Mouse (Mus musculus): ENCODE data around the gene Atg2b.

Atg2b gene

DNA sequence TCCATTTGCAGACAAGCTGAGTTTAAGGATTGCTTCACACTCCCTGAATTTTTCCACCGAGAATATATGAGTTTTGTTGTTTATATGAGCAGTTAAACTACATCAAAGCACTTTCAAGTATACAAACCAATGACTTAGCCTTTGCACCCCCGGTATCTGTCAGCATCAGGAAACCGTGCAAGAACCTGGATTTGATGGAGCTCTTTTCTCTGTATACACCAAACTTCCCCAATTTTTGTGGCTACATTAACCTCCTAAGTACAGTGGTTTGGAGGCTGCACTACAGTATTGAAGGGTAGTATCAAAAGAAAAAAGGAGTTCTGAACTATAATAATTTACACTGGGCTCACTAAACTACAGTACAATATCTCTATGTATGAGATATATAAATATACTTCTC is 6.2 kb downstream of the Atg2b start:
- DNase-seq = no peak

DNA sequence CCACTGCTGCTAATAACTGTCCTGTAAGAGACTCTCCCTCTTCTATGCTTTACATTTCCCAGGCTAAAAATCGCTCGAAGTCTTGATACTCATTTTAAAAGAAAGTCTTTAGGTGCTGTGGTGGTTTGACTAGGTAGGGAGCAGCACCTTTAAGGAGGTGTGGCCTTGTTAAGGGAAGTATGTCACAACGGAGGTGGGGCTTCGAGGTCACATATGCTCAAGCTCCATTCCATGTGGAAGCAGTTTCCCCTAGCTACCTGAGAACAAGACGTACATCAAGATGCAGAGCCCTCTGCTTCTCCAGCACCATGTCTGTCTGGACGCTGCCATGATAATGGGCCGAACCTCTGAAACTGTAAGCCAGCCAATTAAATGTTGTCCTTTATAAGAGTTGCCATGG is 6.8 kb downstream of the Atg2b start:
- no peak for DNase-seq

DNA sequence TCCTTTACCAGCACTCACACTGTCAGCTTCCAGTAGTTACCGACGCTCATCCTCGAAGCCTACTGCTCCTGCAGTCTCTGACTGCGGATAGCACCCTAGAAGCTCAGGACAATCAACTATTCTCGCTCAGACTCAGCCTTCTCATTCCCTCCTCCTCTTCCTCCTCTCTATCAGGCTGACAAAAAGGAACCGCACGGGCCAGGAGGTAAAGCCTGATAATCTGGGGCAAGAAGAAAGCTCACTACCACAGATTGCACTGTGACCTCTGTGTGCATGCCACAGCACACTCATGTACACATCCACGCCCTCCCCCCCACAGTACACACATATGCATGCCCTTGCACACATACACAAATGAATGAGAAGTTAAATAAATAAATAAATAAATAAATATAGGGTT is 8.7 kb downstream of the Atg2b start:
- peak; percentile 9 for DNase-seq

DNA sequence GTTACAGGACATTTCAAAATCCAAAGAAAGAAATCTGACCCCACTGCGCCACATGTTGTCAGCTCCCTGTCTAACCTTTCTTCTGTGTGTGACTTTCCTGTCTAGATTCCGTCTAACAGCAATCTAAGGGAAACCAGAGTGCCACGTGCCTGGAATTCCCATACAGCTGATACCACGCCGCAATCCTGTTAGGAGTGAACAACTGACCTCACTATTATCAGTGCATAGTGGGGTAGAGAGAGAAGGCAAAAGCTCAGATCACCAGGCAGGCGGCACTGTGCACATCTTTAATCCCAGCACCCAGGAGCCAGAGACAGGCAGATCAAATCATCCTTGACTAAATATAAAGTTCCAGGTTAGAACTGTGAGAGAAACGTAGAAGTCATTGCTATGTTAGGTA is 29.2 kb downstream of the Atg2b start:
- no peak for DNase-seq

DNA sequence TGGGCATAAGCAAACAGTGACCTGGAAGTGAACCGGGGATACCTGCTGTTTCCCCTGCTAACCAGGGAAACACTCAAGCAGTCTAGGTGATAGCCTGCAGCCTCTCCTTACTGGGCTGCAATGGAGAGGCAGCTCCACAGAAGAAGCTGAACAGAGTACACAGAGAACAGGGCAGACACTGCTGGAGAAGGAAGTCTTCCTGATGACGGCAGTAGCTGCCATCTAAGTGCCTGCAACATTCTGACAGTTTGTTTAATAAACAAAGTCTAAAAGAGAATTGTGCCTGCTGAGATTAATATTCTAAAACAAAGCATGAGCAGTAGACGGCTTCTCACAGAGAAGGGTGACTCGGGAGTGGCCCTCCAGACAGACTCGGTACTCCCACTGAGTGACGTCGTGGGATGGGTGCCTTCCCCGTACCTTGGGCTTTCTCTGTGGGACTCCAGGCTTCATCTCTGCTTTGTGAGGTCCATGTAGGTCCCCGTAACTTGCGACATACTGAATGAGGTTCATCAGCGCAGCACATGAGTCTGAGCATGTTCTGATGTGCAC is 42.2 kb downstream of the Atg2b start:
- no peak for DNase-seq

DNA sequence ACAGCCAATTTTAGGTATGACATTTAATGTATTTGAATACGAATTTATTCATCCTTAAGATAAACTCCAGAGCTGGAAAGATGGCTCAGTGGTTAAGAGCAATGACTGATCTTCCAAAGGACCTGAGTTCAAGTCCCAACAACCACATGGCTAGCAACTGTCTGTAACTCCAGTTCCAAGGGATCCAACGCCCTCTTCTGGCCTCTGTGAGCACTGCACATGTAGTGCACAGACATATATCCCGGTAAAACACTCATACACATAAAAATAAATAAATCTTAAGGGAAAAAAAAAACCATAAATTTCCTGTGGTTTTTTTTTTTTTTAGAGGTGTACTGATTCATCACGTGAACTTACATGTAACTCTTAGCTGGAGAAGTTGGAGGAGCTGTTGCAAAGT is 47.5 kb downstream of the Atg2b start:
- no peak for DNase-seq

DNA sequence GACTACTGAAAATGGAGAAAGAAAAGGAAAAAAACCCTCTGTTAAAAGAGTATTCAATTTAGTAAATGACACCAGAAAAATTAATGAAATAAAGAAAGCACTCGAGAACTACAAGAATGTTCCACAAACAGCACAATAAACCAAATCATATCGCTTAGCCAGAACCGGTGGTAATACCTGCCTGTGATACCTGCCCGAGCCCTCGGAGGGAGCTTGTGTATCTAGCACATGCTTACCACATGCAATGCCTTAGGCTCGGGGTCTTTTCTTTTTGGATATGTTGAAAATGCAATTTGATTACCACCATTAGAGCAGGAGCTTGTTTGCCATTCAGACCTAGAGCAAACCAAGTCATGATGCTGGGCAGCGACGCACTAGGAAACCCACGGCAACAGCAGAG is 48.5 kb downstream of the Atg2b start:
- DNase-seq = no peak

DNA sequence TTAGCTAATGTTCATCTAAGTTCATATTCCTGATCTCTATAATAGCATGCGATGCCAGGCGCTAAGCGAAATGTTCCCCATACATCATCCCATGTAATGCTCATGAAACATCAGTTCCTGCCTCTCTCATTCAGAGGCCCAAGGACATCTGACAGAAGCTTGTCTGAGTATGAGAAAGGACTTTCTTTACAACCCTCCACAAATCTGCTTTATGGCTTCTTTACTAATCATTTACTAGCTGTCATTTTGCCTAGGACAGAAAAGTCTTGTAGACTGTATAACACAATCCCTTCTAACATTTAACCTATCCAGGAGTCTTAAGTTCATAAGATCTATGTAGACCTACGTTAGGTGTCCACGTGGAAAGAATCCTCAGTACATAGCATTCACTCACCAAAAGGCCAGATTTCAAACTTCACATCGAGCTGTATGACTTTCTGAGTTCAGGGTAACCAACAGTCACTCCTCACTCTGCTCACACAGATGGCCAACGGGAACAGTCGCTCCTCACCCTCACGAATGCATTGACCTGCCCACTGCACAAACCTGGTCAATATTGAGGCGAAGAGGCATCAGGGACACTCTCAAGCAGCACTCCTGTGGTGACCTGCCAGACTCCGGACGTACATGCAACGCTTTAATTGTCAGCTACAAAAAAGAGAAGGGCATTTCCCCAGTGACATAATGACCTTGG is 50.5 kb downstream of the Atg2b start:
- no peak for DNase-seq

DNA sequence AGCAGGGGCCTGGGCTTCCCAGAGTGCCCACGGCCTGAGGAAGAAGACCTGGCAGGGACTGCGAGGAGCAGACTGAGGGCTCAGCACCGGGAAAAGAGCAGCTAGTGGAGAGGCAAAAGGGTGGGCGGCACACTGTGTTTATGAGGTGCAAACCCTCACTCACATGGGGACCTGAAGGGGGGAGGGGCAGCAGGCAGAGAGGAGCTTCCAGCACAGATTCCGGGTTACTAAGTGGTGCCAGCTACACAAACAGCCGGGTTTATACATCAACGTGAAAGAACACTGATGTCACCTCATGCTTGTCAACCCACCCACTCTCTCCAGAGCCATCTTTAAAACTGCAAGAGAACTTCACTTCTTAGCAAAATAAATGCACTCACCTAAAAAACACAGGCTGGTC is 59.2 kb downstream of the Atg2b start:
- DNase-seq = no peak

DNA sequence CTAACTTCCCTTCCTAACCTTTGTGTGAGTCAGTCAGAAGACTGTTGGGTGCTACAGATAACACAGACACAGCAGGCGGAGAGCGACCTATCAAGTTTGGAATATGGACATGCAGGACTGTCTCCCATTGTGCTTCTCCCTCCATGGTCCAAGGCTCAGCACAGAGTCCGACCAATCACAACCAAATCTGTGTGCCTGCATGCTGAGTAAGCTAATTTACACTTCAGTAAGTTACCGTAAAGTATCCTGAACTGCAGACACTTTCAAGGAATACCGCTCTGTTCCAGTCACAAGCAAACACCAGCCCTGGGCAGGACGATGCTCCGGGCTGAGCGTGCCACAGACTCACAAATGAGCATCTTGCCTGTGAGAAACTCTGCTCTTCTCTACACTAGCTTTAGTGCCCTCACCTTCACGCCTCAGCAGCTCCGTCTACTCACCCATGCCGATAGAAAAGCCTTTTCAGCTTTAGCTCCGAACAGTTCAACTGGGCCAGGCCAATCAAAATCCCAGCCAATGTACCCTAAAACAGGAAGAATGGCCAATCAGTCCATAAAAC is 62.0 kb downstream of the Atg2b start:
- no peak for DNase-seq

DNA sequence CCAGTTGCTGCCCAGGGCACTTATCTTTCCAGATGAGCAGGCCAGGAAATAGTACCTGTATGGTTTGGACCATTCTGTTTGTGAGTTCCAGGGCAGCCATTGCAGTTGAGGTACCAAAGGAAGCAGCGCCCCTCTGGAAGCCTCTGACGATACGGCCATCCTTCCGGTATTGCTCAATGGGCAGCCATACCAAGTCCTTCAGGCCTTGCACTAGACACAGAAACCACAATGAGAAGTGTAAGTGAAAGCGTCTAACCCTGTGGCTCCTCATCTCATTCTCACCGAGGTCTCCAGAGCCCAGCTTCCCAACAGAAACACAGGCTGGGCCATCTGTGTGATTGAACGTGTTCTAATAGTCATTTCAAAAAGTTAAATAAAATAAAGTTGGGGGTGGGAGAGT is 63.0 kb downstream of the Atg2b start:
- no peak for DNase-seq

DNA sequence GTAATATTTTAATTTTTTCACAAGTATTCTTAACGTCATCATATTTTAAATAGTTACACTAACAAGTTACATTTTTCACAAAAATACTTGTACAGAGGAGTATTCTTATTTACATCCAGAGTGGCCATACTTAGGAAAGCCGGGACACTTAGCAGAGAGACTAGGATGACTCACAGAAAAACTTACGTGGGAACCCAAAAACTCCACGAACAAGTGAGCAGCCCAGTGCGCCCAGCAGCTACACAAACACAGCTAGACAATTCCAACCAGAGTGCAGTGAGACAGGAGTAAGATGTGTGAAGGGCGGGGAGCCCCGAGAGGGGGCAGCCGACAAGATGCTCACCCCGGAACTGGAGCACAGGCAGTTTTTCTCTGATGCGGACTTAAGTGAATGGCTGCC is 71.5 kb downstream of the Atg2b start:
- DNase-seq = no peak

DNA sequence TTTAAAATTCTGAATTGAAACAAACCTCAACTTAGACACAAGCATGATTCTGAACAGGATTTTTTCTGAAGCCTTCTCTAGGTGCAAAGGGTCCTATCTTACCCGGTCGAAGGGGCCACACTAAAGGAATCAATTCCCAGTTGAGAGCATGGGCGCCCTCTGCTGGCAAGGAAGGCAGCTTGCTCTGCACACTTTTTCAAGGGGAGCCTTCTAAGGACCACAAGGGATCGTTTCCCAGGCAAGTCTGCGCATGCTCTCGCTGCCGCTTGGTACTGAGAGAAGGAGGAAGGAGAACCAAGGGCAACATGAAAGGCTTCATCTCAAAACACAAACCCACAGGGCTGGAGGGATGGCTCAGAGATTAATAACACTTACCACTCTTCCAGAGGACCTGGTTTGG is 73.3 kb downstream of the Atg2b start:
- peak; percentile 76 for DNase-seq

DNA sequence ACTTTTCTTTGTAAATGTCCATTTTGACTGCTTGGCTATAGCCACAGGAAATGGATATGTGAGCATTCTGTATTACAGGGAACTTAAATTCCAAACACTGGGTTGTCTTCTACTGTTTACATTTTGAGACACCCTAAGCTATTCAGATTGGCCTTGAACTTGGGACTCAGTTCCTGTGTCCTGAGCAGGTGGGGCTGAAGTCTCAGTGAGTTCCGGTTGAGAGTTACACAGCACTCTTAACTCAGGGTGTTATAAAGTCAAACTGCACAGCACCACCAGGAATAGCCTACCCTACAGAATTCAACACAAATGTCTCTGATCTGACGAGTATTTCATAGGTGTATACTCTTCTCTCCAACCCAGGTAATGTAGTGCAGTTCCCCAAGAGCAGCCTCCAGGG is 74.0 kb downstream of the Atg2b start:
- DNase-seq = no peak

DNA sequence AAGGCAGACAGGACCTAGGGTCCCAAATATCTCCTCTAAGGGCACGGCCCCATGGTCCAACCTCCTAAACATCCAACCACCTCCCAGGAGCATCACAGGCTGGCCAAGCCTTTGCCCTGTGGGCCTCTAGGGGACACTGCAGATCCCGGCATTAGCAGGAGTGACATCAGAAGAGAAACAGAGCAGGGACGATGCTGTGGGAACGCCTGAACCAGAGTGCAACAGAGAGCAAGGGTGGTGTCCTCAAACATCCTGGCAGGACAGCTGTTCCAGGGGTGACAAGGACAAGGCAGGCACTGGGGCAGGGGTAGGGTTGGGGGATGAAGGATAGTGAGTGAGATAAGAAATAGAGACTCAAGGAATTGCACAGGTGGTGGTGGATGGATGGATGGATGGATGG is 78.1 kb downstream of the Atg2b start:
- no peak for DNase-seq

DNA sequence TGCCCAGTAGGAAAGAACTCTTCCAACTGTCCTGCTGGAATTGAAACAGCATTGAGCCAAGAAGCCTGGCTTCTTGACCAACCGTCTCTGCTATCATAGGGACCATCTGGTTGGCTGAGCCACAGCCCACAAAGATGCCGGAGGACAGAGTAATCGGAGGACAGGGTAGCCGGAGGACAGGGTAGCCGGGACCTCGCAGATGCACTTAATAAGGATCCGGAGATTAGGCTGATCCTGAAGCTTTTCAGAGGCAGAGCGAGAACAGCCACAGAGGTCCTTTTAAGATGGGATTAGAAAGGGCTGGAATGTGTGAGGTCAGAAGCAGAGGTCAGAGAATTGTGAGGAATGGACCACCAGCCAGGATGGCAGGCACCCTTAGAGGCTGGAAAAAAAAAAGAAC is 79.8 kb downstream of the Atg2b start:
- DNase-seq = no peak

DNA sequence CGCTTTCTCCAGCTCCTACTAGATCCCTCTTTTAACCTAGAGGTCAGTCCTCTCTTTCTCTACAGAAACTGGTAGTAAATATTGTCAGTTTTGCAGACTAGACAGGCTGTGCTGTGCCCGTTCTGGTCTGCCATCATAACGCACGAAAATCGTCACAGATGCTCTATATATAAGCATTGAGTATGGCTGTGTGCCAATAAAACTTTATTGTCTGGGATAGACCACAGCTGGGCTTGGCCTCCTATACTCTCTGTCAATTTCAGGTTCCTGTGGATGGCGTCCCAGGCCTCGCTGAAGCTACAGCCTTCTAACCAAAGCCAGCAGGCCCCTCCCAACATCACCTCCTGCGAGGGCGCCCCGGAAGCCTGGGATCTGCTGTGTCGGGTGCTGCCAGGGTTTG is 81.1 kb downstream of the Atg2b start:
- no peak for DNase-seq

DNA sequence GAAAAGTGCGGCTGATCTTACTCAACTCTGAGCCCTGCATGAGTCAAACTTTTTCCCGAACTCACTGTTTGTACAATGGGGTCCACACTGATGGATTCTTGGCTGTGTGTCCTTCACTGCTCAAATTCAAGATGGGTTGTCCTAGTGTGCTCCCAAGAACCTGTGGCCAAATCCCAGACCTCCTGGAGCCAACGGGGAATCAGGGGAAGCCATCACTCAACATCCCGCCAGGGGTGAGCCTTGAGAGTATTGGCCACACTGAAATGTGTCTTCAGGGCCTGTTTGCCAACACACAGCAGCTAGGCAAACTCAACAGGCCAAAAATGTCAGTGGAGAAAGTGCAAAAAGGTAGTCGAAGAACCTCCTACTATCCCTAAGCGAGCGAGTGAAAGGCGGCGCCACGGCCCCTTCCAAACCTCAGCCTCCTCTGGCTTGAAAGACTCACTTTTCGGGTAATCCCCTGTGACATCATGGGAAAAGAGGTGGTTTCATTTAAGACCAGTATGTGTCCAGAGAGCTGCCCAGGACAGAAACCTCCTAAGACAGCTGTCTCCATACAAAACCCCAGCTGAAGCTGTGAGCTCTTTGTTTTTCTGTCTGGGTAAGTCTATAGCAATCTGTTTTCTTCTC is 82.3 kb downstream of the Atg2b start, which contains the start of gene Bdkrb1:
Gene Bdkrb1, plus strand, starts transcription at position 505 of the 630 bp plus-strand sequence.
- DNase-seq = no peak

DNA sequence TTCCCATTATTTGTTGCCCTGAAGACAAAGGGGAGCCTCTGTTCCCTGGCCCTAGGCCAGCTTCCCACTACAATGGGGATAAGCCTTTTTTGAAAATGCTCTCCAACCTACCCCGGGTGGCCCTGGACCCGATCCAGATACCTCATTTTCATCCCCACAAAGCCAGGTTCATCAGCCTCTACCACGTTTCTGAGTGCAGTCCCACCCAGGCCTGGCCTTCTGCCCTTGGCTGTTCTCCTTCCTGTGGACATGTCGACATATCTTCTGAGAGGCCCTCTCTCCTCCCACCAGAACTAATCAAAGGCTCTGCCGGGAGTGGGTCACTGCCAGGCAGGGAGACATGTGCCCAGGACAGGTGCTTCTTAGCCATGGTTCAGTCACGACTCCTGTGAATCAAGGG is 83.4 kb downstream of the Atg2b start:
- no peak for DNase-seq

DNA sequence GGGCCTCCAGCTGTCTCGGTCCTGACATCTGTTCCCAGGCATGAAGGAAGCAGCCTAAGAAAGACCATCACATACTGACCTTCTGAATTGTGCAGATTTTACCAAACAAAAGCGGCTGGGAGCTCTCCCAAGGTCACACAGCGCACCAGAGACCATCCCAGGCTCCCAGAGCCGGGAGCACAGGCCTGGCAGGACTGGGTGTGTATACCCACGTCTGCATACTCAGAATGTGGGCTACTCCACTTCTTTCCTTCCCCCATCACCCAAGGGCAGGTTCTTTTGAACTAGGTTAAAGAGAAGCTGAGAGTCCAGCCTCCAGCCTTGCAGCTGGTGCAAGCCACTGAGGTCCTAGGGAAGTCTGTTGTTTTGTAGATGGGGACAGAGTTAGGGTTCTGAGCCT is 85.9 kb downstream of the Atg2b start:
- no peak for DNase-seq

DNA sequence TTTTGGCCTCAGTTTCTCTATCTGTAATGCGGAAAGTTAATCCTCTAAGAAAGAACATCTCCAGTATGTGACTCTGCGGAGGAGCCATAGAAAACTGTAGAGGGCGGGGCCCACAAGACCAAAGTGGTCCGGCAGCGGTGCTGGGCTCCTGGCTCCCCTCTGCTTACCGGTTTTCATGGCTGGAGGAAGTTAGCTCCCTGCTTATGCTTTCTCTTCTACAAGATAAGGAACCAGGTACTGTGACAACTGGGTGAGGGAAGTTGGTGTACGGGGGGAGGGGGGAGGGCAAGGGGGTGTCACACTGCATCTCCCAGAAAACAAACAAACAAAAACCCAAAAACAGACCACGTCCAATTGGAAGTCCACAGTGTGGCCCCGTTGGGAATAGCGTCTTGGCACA is 86.5 kb downstream of the Atg2b start:
- no peak for DNase-seq

DNA sequence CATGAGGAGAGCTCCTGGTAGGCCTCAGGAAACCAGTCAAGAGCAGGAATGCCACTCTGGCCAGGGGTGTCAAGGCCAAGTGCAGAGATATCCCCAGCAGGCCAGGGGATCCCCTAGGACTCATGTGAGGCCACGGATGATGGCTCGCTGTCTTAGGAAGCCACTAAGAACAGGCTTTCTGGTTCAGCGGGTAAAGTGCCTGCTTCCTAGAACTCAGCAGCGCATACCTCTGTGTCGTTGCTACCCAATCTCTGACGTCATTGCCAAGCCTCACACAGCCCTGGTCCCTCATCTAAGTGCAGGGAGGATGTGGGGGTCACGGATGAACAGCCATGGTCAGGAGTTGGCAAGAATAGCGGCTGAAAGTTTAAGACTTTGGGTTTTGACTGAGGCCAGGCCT is 87.9 kb downstream of the Atg2b start:
- DNase-seq = no peak

DNA sequence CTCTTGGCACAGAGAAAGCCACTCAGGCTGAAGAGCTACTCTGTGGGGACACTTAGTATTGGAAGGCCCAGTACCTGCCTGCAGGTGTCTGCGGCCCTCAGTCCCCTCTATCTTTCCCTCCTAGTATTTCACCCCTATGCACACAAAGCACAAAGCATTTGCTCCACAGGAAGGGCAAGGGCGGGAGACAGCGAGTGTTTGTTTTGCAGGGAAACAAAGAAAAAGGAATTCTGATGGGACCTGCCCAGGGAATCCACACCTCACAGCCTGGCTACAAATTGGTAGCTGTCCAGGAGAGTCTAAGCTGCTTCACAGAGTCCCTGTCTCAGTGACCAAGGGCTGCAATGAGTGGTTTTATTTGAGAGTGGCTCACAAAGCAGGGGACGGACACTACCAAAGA is 91.5 kb downstream of the Atg2b start:
- no peak for DNase-seq

DNA sequence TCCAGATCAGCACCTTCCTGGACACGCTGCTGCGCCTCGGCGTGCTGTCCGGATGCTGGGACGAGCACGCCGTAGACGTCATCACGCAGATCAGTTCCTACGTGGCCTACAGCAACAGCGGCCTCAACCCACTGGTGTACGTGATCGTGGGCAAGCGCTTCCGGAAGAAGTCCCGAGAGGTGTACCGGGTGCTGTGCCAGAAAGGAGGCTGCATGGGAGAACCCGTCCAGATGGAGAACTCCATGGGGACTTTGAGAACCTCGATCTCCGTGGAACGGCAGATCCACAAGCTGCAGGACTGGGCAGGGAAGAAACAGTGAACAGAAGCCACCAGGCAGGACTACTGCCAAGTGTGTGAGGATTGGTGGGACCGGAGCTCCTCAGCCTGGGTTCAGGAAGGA is 92.7 kb downstream of the Atg2b start:
- DNase-seq = no peak
